Mouse (Mus musculus): ENCODE results near the gene Scgb2a2.
"Not testable (repeated sequence)": the region's sequence is repeated elsewhere in the genome, so short reads cannot be mapped to it uniquely, and the experiment has no call there.

Scgb2a2 gene

DNA sequence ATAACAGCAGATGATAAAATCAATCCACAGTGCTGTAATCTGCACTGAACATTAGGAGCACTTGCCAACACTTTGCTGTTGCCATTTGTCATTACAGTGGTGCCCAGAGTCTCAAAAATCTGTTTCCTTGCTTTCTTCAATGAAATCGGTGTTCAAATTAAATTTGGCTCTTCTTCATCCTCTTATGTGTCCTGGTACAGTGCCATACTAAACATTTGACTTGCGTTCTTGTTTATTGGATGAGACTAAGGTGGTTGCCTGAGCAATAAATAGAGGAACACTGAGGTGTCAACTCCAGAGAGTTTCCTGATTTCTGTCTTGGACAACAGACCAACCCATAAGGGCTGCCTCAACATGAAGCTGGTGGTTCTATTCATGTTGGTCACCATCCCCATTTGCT, at the start of gene Scgb2a2:
Gene Scgb2a2 (plus strand): TSS at position 301 of the 400 bp plus-strand sequence.
- no peak for DNase-seq

DNA sequence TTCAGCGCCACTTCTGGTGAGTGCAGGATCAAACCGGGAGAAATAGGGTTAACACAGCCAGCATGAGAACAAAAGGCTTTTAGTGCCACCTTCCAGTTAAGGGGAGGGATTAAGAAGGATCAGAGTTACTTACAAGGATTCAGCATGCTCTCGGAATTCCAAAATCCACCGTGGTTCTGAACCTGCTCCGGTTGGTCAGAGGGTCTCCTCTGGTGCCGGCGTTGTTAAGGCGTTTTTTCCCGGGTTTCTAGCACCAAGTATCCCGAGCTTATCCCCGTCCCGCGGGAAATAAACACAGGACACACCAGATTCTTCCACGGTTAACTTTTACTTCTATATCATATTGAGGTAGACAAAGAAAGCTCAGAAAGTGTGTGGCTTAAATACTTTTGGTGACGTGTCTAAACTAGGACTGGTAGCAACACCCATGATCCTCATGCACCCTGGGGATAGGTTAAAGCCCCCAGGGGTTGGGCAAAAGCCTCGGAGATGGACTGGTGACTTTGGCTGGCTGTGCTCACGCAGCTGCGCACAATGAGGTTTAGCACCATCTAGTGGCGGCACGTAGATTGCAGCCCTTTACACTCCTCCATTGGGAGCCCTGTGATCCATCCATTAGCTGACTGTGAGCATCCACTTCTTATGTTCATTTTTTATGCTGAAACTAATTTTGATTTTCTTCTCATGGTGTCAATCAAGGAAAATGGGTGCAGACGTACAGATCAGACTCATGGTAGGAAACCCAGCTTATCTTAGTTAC, 10.6 kb upstream of the Scgb2a2 start:
- DNase-seq = peak; percentile 50 to 53

DNA sequence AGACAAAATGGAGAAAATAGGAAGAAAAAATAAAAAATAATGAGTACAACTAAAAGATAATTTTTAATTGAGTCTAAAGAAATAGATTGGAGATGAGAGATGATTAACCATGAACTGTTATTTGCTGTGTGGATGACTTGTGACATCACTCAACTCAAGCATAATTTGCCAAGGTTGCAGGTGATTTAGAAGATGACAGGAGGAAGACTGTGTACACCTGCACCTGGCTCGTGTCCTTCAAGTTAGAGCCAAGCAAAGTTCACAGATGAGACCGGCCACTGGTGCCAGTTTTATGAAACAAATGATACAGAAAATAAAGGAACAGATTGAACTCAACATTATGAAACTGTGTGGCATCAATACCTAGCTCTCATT, 10.0 kb upstream of the Scgb2a2 start:
- no peak for DNase-seq

DNA sequence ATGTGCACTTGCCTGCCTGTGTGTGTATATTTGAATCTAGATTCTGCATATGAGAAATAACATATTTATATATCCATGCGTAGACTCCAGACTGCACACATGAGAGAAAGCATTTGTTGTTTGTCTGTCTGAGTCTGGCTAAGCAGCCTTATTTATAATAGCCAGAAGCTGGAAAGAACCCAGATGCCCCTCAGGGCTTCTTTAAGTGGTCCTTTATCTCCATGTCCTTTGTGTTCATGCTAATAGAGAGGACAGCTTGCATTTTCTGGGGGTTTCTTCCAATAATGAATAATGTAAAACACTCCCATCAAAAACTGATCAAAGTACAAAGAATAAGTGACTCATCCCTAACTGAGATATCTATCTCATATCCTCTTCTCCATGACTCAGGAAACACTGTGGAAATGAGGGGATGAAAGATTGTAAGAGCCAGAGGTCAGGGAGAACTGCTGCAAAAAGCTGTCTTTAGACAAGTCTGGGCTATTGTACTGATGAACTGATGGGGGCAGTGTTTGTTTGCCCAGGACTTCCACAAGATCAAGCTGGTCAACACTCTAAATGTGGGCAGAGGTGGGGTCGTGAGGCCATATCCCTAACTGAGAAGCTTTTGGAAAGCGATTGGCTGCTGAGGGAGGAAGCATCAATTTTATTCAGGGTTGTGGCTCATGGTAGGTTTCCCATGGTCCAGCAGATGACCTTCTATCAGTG, 2.2 kb downstream of the Scgb2a2 start:
- not testable (repeated sequence) for DNase-seq

GRCm38 (mm10) chr19:9860821-9861220, 13.5 kb downstream of the Scgb2a2 start:
- DNase-seq = not testable (repeated sequence)

DNA sequence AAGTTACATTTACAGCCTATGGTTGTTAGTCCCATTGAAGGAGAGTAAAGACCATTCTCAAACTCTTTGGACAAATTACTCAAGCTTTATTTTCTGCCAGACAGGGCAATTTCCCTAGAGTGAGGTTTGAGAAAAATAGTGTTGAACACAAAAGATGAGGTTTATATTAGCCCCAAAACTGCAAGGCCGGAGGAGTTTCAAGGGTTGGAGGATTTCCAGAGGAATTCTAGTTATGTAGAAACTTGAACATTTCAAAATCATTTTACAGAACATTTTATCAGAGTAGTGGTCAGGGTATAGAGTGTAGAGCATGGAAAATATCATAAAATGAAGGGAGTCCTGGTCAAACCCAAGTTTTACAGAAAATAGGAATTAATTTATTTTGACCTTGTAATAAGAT, 17.5 kb downstream of the Scgb2a2 start:
- no peak for DNase-seq

GRCm38 (mm10) chr19:9865466-9865865, 18.1 kb downstream of the Scgb2a2 start:
- DNase-seq = no peak

- no peak for DNase-seq
These were observed 30.9 kb downstream of the Scgb2a2 start for GRCm38 (mm10) chr19:9878186-9878835.

GRCm38 (mm10) chr19:9886348-9886747, 39.0 kb downstream of the Scgb2a2 start:
- DNase-seq = no peak

DNA sequence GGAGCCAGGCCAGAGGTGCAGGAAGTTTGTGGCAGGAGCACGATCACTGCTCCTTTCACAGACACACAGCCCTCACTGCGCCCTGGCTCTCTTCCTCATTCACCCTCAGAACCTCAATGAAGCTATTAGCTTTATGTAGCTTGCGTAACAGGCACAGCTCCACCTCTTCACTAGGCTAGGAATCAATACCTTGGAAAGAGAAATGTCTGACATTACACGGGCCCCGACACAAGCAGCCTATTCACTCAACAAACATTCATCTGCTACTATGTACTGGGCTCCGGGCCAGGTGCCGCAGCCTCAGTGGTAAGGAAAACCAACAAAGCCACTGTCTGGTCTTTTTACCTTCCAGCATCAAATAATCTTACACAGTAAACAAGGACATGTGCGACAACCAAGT, 39.4 kb downstream of the Scgb2a2 start:
- no peak for DNase-seq

GRCm38 (mm10) chr19:9896067-9896466, 48.7 kb downstream of the Scgb2a2 start:
- DNase-seq = no peak

DNA sequence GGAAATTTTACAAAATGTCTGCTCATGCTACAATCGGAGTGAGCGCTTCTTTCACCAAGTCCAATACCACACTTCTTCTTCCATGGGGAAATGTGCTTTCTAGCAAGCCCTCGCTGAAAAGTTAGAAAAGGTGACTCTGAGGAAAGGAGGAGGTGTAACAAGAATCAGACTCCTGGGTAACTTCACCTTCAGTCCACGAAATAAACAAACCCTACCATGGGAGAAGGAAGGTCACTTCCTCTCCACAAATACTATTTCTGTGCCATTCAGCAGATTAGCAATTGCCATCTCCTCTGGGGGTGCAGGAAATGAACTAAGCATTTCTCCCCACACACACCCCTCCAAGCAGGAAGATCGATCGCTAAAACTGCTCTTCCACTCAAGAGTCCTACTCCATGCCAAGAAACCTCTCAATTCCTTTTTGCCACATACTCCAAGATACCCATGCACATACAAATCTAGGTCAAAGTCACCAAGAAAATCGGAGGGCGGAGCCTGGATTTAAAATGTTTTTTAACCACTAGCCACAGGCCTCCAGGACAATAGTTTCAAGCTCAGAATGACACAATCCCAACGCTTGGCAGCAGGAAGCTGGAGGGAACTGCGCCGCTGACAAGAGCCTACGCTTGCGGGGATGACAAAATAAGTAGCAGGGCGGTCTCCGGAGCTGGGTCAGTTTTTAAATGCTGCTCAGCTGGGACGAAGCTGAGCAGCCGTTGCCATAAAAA, 51.1 kb downstream of the Scgb2a2 start:
- no peak for DNase-seq

- DNase-seq = peak; percentile 86 to 91
These were observed 51.9 kb downstream of the Scgb2a2 start, which contains the start of gene Incenp for GRCm38 (mm10) chr19:9899072-9899779. Gene Incenp, minus strand, starts transcription at chr19:9899551.

DNA sequence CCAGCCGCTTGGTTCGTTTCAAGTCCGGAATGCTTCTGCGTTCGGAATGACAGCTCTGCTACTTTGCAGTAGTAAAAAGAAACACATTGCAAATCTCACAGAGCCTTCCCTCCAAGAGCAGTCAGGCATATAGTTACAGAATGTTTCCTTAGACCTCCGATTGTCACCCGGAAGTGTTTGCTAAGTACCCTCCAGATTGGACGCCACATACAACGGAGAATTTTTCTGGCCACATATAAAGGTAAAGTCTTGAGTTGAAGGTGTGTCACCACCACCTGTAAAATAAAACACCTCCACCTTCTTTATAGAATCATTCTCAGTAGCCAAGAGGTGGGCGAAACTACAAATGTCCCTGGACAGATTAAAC, 52.4 kb downstream of the Scgb2a2 start:
- no peak for DNase-seq

DNA sequence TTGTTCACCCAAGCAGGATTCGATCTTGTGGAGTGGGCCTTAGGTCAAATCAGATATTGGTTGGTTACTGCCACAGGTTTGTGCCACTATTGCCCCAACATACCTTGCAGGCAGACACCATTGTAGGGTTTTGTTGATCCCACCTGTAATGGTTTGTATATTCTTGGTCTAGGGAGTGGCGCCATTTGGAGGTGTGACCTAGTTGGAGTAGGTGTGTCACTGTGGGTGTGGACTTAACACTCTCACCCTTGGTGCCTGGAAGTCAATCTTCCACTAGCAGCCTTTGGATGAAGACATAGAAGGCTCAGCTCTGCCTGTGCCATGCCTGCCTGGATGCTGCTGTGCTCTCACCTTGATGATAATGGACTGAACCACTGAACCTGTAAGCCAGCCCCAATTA, 53.3 kb downstream of the Scgb2a2 start:
- DNase-seq = not testable (repeated sequence)

Measured in cerebellum, postnatal 36 days (tissue).